Mouse (Mus musculus) kidney, adult 2 months (tissue): ENCODE measurements around the gene Grhl1.

Experiments
- CTCF ChIP-seq: fragments of 200-500 bp; conservative IDR thresholded peaks from 2 replicates; pipeline ENCODE4 v1.5.1; 2011; ENCODE audit warnings: low read depth, mild to moderate bottlenecking, control low read depth, low read length, moderate library complexity, mixed read lengths; ENCODE audit not compliant: insufficient read depth, insufficient read length
- POLR2A ChIP-seq: fragments of 200-500 bp; IDR thresholded peaks from one replicate; pipeline ENCODE4 v1.6.1; 2011; ENCODE audit warnings: low read depth, low read length, control low read depth

- TF ChIP-seq CTCF (no peak), POLR2A (no peak)
Measured at GRCm38 (mm10) chr12:24654065-24654862, 82.2 kb downstream of the Grhl1 start.
